Mouse (Mus musculus): ENCODE results near the gene Oas1e.
"Not testable (repeated sequence)": the region's sequence is repeated elsewhere in the genome, so short reads cannot be mapped to it uniquely, and the experiment has no call there.

Gene Oas1e

GRCm38 (mm10) chr5:120795480-120796034 lies at the start of gene Oas1e:
Oas1e (minus strand) TSS chr5:120795530.
- ChIA-PET CTCF (interaction anchor here in 3 of 4 experiments (0.6 to 1.5 kb wide), 23 partner anchors 11 to 1966 kb away, joined by 3 to 7 read pairs (median 3); partner anchors contain the start of gene Cfap73 (in 1 of the 3)), POLR2A (interaction anchor here (0.6 to 1.4 kb wide), 9 partner anchors 52 to 324 kb away, joined by 3 to 5 read pairs (median 3); partner anchors contain the start of gene Oas1g (in 1 of the 4))

- ChIA-PET POLR2A (interaction anchor here in 3 of 4 experiments (0.6 to 1.2 kb wide), 4 partner anchors 12 to 397 kb away, joined by 3 to 5 read pairs (median 4); no protein-coding TSS in a partner anchor), CTCF (interaction anchor here (0.6 to 2.7 kb wide), 6 partner anchors 8 to 298 kb away, joined by 3 to 9 read pairs (median 4); no protein-coding TSS in a partner anchor)
Observed at GRCm38 (mm10) chr5:120844713-120845112, 49.4 kb upstream of the Oas1e start.

DNA sequence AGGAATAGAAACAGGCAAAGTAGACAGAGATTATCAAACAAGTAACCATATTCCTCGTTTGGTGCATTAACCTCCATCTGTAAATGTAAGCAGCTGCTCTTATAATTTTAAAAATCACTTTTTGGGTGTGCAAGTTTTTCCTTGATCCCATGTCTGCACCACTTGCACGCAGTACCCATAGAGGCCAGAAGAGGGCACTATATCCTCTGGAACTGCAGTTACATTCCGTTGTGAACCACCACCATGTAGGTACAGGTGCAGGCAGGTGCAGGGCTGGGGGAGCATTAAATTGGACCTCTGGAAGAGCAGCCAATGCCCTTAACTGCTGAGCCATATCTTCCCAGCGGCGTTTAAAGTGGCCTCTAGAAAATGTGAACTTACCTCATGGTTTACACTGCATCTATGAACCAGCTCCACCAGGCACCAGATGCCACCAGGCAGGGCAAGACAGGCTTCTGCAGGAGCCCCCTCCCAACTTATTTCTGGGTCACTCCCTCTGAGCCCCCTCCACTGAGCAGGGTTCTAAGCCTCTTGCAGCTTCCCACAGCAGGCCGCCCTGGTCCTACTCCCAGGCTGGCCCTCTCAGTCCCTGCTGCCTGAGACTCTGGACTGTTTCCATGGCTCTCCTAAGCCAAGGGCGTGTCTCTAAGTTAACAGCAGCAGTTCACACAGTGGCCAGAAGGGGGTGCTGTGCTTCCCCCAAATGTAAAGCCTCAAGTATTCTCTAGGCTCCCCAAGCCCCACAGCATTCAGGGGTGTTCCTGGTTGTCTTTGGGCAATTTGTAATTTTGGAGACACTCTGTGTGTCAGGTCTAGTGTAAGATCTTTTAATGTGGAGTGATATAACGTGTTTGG lies 41.6 kb upstream of the Oas1e start:
- ChIA-PET CTCF (interaction anchor here (0.6 to 2.0 kb wide), 57 partner anchors 8 to 976 kb away, joined by 3 to 17 read pairs (median 3); partner anchors contain the start of genes Oas1a (in 2 of the 4), Oas1d (in 2 of the 4), Oas1g (in 2 of the 4) and Rasal1 (in 2 of the 4)), POLR2A (interaction anchor here in 3 of 4 experiments (0.6 to 1.1 kb wide), 6 partner anchors 24 to 369 kb away, joined by 3 to 6 read pairs (median 3); partner anchors contain the start of genes Oas1c (in 1 of the 3) and Oas1g (in 1 of the 3))

DNA sequence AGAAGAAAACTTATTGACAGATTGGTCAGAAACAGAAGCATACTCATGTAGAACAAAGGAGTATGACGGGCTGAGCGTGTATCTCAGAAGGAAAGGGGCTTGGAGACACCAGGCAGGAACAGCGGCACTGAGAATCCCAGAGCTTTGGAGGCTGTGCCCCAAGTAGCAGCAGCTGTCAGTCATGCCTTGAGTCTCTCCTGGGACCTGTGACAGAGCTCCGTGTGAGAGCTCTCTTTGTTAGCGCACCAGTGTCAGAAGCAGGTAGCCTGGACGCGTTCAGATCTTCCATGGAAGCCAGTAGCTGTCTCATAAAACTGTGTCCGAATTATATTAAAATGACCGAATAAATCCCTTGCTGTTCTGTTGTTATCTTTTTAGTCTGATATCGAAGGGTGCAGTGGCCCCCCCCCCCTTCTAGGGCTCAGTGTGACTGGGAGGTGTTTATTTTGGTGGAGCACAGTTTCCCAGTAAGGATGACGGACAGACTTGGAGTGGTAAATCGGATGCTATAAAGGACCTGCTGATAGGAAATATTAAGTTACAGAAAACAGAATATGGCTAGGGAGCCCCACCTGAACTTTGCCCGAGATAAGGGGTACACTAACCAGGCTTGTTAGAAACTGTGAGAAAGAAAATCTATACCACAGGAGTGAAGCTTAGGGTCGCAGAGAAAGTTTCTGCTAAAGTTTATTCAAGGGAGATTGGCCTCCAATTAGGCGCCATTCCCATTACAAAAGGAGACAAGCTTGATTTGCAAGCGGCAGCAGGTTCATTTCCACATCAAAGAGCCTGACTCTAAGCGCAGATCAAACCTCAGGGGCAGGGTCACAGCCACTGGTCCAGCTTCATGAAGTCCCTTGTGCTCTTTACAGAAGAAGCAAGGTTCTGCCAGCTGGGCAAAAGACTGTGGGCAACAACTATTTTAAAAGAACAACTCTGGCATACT lies 38.3 kb upstream of the Oas1e start:
- ChIA-PET CTCF (interaction anchor here (0.6 to 1.7 kb wide), 13 partner anchors 9 to 229 kb away, joined by 3 to 9 read pairs (median 4); partner anchors contain the start of genes Oas1c (in 1 of the 4) and Oas1g (in 1 of the 4)), POLR2A (interaction anchor here in 3 of 4 experiments (0.6 to 2.0 kb wide), 13 partner anchors 11 to 991 kb away, joined by 3 to 16 read pairs (median 4); partner anchors contain the start of genes Naa25 (in 1 of the 3), Oas1c (in 1 of the 3) and Oas1g (in 1 of the 3))

- POLR2A ChIA-PET: no interaction called here
- CTCF ChIA-PET: interaction anchor here in 1 of 4 experiments (0.9 kb wide), 1 partner anchor 18 kb away, joined by 3 read pairs; no protein-coding TSS in a partner anchor
Observed at GRCm38 (mm10) chr5:120831031-120831430, 35.7 kb upstream of the Oas1e start.

DNA sequence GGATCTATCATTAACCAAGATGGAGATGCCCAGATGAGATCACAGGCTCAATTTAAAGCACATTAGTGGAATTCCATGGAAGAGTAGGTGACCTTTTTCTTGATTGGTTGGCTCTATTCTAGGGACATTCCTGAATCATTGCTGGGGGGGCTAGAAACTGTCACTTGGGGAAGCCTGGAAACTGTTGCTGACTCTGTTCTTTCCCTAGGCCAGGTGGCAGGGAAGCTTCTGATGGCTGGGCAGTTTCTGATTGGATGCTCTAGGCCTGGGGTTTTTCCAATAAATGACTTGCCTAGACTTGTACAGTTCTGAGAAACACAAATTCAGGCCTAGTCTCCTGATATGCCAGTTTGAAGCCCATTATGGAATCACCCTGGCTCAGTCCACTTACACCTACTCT lies 23.7 kb upstream of the Oas1e start:
- ChIA-PET CTCF (no interaction called here), POLR2A (interaction anchor here in 2 of 4 experiments (0.5 to 1.1 kb wide), 5 partner anchors 15 to 1914 kb away, joined by 3 to 4 read pairs (median 3); no protein-coding TSS in a partner anchor)

GRCm38 (mm10) chr5:120815949-120816348 lies 20.6 kb upstream of the Oas1e start:
- ChIA-PET POLR2A (interaction anchor here in 3 of 4 experiments (0.5 to 1.4 kb wide), 6 partner anchors 18 to 199 kb away, joined by 3 to 4 read pairs (median 3); no protein-coding TSS in a partner anchor), CTCF (interaction anchor here (0.7 to 2.0 kb wide), 16 partner anchors 9 to 344 kb away, joined by 3 to 11 read pairs (median 4); partner anchors contain the start of gene Oas1e (in 2 of the 4))

GRCm38 (mm10) chr5:120813023-120813422 lies 17.7 kb upstream of the Oas1e start:
- CTCF ChIA-PET: interaction anchor here in 2 of 4 experiments (0.6 to 2.1 kb wide), 9 partner anchors 10 to 208 kb away, joined by 3 to 6 read pairs (median 4); partner anchors contain the start of gene Rasal1 (in 1 of the 2)
- POLR2A ChIA-PET: interaction anchor here in 3 of 4 experiments (0.6 to 2.4 kb wide), 23 partner anchors 21 to 569 kb away, joined by 3 to 14 read pairs (median 3); partner anchors contain the start of genes Oas1a (in 2 of the 3), Iqcd (in 1 of the 3), Oas1g (in 1 of the 3) and Rpl6 (in 1 of the 3)

DNA sequence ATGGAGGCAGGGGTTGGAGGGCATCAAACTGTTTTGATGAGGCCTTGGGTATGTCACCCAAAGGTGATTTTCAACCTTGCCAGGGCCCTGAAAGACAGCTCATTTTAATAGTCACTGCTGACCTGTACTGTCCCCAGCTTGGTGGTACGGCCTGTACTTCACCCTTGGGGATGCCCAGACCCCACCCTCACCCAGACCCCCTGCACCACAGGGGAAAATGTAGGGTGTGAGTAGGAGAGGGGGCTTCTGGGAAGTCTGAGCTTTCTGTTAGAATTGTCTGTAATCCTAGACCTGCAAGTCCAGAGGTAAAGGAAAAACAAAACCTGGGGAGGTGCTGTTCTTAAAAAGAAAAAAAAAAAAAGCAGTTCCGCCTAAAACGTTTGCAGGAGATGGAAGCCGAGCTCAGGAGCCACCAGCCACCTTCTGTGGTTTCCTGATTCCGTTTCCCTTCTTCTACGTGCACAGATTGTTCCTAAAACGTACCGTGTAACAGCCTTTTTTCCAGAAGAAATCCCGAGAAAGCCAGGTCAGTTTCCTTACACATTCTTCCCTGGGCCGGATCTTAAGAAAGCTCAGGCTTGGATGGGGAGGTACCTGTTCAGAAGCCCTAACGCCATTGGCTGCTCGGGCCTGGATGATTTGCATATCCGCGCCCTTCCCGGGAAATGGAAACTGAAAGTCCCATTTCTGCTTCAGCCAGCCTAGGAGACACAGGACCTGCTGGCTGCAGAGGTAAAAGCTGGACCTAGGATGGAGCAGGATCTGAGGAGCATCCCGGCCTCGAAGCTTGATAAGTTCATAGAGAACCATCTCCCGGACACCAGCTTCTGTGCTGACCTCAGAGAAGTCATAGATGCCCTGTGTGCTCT lies 16.9 kb upstream of the Oas1e start, which contains the start of gene Oas1c:
Gene Oas1c, minus strand, starts transcription at position 564 of the 869 bp plus-strand sequence.
- POLR2A ChIA-PET: interaction anchor here (0.6 to 2.4 kb wide), 38 partner anchors 9 to 794 kb away, joined by 3 to 14 read pairs (median 3); partner anchors contain the start of genes Oas1a (in 2 of the 4), Oas1g (in 2 of the 4), Iqcd (in 1 of the 4) and Rpl6 (in 1 of the 4)

DNA sequence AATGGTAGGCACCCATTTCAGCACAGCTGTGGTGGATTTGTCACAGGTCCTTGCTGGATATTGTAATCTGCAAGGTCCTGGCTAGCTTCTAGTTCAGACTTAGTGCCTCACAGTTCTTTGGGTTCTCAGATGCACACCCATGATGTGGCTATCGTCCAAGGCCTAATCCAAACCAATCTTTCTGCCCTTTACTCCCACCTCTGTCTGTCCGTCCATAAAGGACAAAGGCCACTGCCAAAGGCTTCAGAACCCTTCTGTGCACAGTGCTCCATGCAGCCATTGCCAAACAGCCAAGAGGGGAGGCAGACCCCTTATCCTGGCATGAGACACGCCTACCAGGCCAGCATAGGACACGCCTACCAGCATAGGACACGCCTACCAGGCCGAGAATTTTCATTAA lies 13.8 kb upstream of the Oas1e start:
- ChIA-PET POLR2A (no interaction called here), CTCF (interaction anchor here in 1 of 4 experiments (1.1 to 1.6 kb wide), 3 partner anchors 28 to 191 kb away, joined by 3 to 5 read pairs (median 4); no protein-coding TSS in a partner anchor)

More for the DNA sequence above, 16.9 kb upstream of the Oas1e start, which contains the start of gene Oas1c:
- CTCF ChIA-PET: interaction anchor here (0.6 to 1.6 kb wide), 27 partner anchors 20 to 710 kb away, joined by 3 to 6 read pairs (median 4); partner anchors contain the start of genes Oas1a (in 1 of the 4), Oas1d (in 1 of the 4) and Rasal1 (in 1 of the 4)

DNA sequence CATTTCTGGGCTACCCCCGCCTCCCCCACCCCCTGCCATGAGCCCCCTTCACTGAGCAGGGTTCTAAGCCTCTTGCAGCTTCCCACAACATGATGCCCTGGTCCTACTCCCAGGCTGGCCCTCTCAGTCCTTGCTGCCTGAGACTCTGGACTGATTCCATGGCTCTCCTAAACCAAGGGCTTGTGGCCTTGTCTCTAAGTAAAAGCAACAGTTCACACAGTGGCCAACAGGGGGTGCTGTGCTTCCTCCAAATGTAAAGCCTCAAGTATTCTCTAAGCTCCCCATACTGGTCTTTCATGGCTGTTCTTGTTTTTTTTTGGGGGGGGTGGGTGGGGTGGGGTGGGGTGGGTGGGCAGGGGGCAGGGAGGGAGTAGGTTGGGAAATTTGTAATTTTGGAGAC lies 11.1 kb upstream of the Oas1e start:
- ChIA-PET CTCF (interaction anchor here (0.6 to 1.9 kb wide), 31 partner anchors 9 to 497 kb away, joined by 3 to 22 read pairs (median 4); partner anchors contain the start of genes Oas1e (in 1 of the 4), Oas1g (in 1 of the 4), Oas1h (in 1 of the 4) and Sds (in 1 of the 4)), POLR2A (interaction anchor here in 2 of 4 experiments (0.6 kb wide), 2 partner anchors 244 to 402 kb away, joined by 3 to 4 read pairs; no protein-coding TSS in a partner anchor)

GRCm38 (mm10) chr5:120803596-120803995 lies 8.3 kb upstream of the Oas1e start:
- POLR2A ChIA-PET: no interaction called here
- CTCF ChIA-PET: interaction anchor here in 1 of 4 experiments (2.2 kb wide), 1 partner anchor 10 kb away, joined by 5 read pairs; no protein-coding TSS in a partner anchor

DNA sequence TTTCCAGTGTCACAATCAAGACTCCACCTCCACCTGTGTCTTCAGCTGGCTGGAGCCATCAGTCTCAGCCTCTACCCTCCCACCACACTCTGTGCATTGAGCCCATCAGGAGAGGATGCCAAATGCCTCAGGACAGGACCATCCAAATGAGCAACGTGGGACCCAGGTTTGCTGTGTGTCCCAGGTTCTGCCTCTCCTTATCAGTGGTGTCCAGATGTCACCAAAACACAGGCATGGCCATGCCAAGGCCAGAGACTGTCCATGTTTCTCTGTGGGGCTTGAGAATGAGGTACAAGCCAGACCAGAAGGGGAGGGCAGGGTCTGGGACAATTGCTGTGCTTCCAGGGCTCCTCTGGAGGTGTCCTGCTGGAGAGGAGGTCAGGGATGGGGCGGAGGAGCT lies 3.6 kb upstream of the Oas1e start:
- POLR2A ChIA-PET, CTCF ChIA-PET: not testable (repeated sequence)

DNA sequence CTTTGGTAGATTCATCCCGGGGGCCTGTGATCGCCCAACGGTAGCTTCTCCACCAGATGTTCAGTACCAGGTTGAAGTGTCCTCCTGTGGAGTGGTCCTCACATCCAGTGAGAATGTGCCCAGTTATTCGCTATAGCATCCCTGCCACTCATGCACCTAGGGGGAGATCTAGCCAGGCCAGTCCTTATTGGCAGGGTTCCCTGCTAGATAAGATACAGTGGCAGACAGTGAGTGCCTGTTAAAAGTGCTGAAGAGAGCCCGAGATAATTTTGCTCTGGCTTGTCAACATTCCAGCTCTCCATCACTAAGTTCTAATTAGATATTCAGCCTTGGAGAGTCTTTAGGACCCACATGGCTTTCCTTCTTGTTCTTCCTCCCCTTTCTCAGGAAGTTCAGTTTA lies 2.8 kb upstream of the Oas1e start:
- POLR2A ChIA-PET: not testable (repeated sequence)
- CTCF ChIA-PET: interaction anchor here in 2 of 4 experiments (0.6 to 1.9 kb wide), 3 partner anchors 8 to 118 kb away, joined by 3 to 5 read pairs (median 3); no protein-coding TSS in a partner anchor

DNA sequence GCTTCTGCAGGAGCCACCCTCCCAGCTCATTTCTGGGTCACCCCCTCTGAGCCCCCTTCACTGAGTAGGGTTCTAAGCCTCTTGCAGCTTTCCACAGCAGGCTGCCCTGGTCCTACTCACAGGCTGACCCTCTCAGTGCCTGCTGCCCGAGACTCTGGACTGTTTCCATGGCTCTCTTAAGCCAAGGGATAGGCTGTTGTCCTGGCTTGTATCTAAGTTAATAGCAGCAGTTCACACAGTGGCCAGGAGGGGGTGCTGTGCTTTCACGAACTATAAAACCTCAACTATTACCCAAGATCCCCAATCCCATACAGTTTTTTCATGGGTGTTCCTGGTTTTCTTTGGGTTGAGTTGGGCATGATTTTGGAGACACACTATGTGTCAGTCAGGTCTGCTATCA lies 2.3 kb downstream of the Oas1e start:
- POLR2A ChIA-PET: interaction anchor here in 2 of 4 experiments (0.5 to 1.1 kb wide), 2 partner anchors 10 to 59 kb away, joined by 3 to 4 read pairs; no protein-coding TSS in a partner anchor
- CTCF ChIA-PET: interaction anchor here (0.5 to 1.3 kb wide), 21 partner anchors 10 to 679 kb away, joined by 3 to 6 read pairs (median 3); partner anchors contain the start of gene Oas1c (in 1 of the 4)

Measured in embryonic stem cell, embryonic (primary cell).